Mouse (Mus musculus): Measurements from ENCODE around the gene Pbp2.

The Pbp2 gene

GRCm38 (mm10) chr6:135302421-135303125 is 7.6 kb downstream of the Pbp2 start:
- DNase-seq (ENCODE audit: low read depth in 2 of 2, low spot score in 2 of 2), result no peak

GRCm38 (mm10) chr6:135300469-135300868 is 9.7 kb downstream of the Pbp2 start:
- no peak for DNase-seq (ENCODE audit: low read depth in 2 of 2, low spot score in 2 of 2)

GRCm38 (mm10) chr6:135299024-135299550 is 11.1 kb downstream of the Pbp2 start:
- DNase-seq (ENCODE audit: low read depth in 2 of 2, low spot score in 2 of 2), result no peak

- DNase-seq (ENCODE audit: low read depth in 2 of 2, low spot score in 2 of 2), result no peak
Observed at GRCm38 (mm10) chr6:135297570-135297969, 12.6 kb downstream of the Pbp2 start.

GRCm38 (mm10) chr6:135296267-135296666 is 13.9 kb downstream of the Pbp2 start:
- no peak for DNase-seq (ENCODE audit: low read depth in 2 of 2, low spot score in 2 of 2)

- no peak for DNase-seq (ENCODE audit: low read depth in 2 of 2, low spot score in 2 of 2)
Observed at GRCm38 (mm10) chr6:135295082-135295861, 14.9 kb downstream of the Pbp2 start.

GRCm38 (mm10) chr6:135294150-135294549 is 16.1 kb downstream of the Pbp2 start:
- DNase-seq (ENCODE audit: low read depth in 2 of 2, low spot score in 2 of 2), result no peak

- no peak for DNase-seq (ENCODE audit: low read depth in 2 of 2, low spot score in 2 of 2)
Observed at GRCm38 (mm10) chr6:135292391-135292790, 17.8 kb downstream of the Pbp2 start.

GRCm38 (mm10) chr6:135279856-135280255 is 30.3 kb downstream of the Pbp2 start:
- DNase-seq (ENCODE audit: low read depth in 2 of 2, low spot score in 2 of 2), result no peak

- DNase-seq (ENCODE audit: low read depth in 2 of 2, low spot score in 2 of 2), result no peak
Observed at GRCm38 (mm10) chr6:135279286-135279685, 30.9 kb downstream of the Pbp2 start.

- no peak for DNase-seq (ENCODE audit: low read depth in 2 of 2, low spot score in 2 of 2)
Observed at GRCm38 (mm10) chr6:135278302-135278701, 31.9 kb downstream of the Pbp2 start.

GRCm38 (mm10) chr6:135276474-135277295 is 33.5 kb downstream of the Pbp2 start:
- DNase-seq (ENCODE audit: low read depth in 2 of 2, low spot score in 2 of 2), result no peak

GRCm38 (mm10) chr6:135275231-135275630 is 35.0 kb downstream of the Pbp2 start:
- no peak for DNase-seq (ENCODE audit: low read depth in 2 of 2, low spot score in 2 of 2)

- no peak for DNase-seq (ENCODE audit: low read depth in 2 of 2, low spot score in 2 of 2)
Observed at GRCm38 (mm10) chr6:135273066-135273465, 37.1 kb downstream of the Pbp2 start.

- no peak for DNase-seq (ENCODE audit: low read depth in 2 of 2, low spot score in 2 of 2)
Observed at GRCm38 (mm10) chr6:135271761-135272160, 38.4 kb downstream of the Pbp2 start.

GRCm38 (mm10) chr6:135269626-135270025 is 40.6 kb downstream of the Pbp2 start:
- no peak for DNase-seq (ENCODE audit: low read depth in 2 of 2, low spot score in 2 of 2)

- no peak for DNase-seq (ENCODE audit: low read depth in 2 of 2, low spot score in 2 of 2)
Observed at GRCm38 (mm10) chr6:135268392-135268791, 41.8 kb downstream of the Pbp2 start.

GRCm38 (mm10) chr6:135267221-135267620 is 43.0 kb downstream of the Pbp2 start:
- DNase-seq (ENCODE audit: low read depth in 2 of 2, low spot score in 2 of 2), result no peak

GRCm38 (mm10) chr6:135266056-135266455 is 44.1 kb downstream of the Pbp2 start:
- no peak for DNase-seq (ENCODE audit: low read depth in 2 of 2, low spot score in 2 of 2)

GRCm38 (mm10) chr6:135264136-135264535 is 46.1 kb downstream of the Pbp2 start:
- DNase-seq (ENCODE audit: low read depth in 2 of 2, low spot score in 2 of 2), result no peak

- DNase-seq (ENCODE audit: low read depth in 2 of 2, low spot score in 2 of 2), result no peak
Observed at GRCm38 (mm10) chr6:135262565-135262964, 47.6 kb downstream of the Pbp2 start.

Measured in CD8-positive naive resting alpha-beta T cell, adult 2 months (primary cell).